Mouse (Mus musculus) ZHBTc4 (cell line): ENCODE measurements around the gene Gm28230.
A peak's percentile ranks its signal among the peaks of the same experiment; 100 is the strongest.

Experiments used
- DNase-seq: peaks from one replicate; pipeline ENCODE4 v3.0.0-alpha.2; 2011; ENCODE audit warnings: low read depth, low spot score

Gm28230 gene

DNA sequence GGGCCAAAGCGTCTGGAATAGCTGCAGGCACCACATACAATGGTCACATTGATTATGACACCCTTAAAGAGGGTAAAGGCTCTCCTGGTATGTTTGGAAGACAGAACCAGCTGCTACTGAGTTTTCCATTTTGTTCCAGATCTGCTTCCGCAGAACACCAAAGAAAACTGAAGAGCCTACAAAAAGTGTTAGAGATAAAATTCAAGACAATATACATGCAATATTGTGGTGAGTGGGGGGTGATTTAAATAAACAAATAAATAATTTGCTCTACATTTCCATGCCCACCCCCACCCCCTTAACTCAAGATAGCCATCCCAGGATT is 12.9 kb downstream of the Gm28230 start:
- no peak for DNase-seq

DNA sequence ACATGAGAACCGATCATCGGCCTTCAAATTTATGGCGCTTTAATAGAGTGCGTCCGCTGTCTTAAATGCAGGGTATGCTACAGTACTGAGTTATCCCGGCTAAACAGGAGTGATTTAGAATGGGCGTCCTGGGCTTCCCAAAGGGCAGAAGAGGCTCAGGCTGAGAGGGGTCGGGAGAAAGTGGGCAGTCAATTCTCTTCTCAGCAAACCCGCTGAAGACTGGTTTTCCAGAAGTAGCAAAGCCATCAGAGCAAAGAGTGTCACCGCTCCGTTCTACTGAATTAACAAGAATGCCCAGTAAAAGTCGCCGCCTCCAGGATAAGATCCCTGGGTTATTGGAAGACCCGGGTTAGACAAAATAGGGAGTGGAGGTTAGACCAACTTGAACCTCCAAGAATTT is 13.3 kb downstream of the Gm28230 start:
- DNase-seq, result no peak

DNA sequence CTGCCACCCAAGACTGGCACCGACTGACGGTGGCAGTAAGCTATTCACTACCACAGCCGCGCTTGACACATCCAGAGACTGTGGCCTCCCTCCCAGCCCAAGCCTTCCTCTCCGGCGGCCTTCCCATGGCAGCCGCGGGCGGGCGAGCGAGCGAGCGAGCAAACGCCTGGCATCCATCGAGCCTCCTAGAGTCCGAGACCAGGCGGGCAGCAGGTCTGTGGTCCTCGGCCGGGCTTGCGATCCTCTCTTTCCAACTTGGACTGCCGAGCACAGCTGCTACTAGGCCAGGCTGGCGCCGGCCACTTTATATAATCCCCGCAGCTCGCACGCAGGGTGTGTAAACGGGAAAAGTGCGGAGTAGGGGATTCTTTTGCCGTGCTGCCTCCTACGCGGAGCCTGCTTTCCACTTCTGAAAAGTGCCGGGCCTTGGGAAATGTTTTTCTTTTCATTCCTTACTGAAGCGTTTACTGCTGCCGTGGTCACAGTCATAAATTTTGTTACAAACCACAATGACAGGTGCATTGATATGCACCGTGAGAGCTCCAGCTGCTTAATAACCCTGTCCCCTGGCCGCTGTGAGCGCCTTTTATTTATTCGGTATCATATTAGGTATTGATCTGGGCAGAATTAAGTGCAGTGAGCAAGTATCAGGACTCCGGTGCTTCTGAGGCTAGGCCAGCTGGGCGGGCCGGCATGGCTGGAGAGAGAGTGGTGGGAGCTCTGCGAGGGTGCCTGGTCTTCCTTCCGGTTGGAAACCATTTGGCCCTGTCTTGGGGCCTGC is 14.0 kb downstream of the Gm28230 start:
- DNase-seq, result no peak

DNA sequence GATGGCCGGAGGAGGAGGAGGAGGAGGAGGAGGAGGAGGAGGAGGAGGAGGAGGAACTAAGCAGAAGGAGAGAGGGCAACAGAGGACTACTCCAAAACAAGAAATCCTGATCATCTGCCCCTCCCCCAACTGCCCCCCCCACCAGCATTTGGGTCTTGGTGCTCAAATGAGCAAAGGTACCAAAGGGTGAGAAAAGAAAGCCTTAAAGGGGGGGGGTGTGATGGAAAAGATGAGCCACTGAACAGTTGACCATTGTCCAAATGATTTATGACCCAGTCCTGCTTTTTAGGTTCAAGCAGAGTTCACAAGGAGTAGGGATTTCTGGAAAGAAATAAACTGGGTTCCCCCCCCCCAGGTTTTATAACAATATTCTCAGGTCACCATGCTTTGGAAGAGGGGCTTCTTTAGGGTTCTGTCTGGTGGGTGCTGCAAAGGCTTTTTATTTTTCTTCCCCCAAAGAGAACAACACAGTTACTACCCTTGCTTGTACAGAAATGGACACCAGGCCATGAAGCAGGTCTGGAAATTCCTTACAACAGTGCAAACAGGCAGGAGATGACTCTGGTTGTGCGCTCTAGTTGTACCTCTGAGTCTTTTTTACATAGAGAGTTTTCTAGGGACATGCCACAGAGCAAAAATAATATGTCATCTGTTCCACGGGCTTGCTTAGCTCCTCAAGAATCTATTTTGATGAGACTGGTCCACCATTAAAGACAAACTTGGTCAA is 14.9 kb downstream of the Gm28230 start:
- DNase-seq, result no peak

DNA sequence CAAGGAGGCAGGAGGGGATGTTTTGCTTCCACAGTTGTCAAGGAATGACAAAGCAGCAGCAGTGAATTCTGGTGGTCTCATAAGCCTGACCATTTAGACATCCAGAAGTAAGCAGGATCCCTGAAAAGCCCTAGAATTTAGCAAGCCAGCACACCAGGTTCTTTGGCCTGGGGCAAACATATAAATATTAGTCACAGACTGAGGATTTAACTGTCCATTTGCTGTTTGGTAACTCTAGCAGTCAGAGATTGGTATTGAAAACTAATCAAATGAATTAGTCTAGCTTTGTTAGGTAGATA is 15.4 kb downstream of the Gm28230 start:
- DNase-seq, result no peak

DNA sequence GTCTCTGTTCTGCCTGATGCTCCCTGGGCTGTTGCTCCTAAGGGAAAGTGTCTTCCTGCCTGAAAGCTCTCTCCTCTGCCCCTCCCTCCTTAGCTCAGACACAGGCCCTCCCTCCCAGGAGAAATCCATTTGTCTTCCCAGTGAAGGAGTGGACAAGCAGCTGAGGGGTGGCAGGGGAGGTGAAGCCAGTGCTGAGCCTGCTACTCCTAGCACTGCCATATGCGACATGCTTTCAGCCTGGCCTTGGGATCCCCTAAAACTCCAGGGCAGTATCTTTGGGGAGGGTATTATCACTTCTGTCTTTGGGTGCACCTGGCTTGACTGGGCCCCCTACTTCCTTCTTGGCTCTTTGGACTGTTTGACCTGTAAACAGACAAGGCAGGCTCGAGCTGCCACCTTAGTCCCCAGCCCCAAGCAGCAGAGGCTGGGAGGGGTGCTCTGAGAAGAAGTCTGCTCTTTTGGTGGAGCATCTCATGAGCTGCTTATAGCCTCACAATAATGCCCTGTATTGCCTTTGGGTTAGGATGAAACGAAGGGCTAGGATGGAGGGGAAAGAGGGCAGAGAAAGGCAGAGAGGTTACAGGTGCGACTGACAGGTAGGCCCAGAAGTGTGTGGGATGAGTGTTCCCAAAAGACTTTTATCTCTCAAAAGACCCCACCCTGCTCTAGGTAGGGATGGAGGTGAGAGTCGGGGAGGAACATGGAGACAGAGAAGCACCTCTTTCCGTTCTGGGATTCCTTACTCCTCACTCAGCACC is 19.2 kb downstream of the Gm28230 start:
- DNase-seq, result no peak

DNA sequence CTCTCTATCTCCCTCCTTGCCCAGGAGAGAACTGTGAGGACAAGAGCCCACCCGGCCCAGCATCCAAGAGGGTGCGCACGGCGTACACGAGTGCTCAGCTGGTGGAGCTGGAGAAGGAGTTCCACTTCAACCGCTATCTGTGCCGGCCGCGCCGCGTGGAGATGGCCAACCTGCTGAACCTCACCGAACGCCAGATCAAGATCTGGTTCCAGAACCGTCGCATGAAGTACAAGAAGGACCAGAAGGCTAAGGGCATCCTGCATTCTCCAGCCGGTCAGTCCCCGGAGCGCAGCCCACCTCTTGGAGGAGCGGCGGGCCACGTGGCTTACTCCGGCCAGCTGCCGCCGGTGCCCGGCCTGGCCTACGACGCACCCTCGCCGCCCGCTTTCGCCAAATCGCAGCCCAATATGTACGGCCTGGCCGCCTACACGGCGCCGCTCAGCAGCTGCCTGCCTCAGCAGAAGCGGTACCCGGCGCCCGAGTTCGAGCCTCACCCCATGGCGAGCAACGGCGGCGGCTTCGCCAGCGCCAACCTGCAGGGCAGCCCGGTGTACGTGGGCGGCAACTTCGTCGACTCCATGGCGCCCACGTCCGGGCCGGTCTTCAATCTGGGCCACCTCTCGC is 19.9 kb downstream of the Gm28230 start:
- peak; percentile 52 for DNase-seq

DNA sequence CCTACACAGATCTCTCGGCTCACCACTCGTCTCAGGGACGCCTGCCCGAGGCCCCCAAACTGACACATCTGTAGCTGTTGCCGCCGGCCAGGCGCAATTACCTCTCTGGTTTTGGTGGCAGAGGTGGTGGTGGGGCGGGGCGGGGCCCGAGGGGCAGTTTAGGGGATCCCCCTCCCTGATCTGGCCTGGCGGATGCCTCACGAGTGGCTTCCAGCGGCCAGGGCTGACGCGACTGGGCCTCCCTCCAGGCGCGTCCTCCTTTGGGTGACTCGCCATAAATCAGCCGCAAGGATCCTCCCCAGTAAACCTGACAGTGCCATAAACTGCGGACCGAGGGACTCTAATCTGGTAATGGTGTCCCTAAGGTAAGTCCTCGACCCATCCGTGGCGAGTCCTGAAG is 20.5 kb downstream of the Gm28230 start:
- DNase-seq, result no peak

DNA sequence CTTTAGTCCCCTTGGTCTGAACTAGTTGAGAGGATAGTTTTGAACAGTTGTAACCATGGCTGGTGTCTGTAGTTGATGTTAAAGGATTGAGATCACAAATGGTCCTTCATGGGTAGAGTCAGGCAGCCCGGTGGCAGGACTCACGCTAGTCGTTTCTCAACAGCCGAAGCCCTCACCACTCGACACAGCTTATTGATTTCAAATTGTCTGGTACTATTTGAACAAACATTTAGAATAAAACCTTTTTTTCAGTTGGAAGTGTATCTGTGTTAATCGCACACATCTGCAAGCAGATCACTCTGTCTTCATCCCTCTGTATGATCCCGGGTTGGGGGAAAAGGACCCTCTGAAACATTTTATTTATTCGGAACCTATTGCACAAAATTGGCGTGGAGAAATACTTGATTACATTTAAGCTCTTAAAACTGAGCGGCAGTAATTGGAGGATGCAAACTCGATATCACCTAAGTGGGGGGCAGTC is 21.2 kb downstream of the Gm28230 start:
- no peak for DNase-seq

DNA sequence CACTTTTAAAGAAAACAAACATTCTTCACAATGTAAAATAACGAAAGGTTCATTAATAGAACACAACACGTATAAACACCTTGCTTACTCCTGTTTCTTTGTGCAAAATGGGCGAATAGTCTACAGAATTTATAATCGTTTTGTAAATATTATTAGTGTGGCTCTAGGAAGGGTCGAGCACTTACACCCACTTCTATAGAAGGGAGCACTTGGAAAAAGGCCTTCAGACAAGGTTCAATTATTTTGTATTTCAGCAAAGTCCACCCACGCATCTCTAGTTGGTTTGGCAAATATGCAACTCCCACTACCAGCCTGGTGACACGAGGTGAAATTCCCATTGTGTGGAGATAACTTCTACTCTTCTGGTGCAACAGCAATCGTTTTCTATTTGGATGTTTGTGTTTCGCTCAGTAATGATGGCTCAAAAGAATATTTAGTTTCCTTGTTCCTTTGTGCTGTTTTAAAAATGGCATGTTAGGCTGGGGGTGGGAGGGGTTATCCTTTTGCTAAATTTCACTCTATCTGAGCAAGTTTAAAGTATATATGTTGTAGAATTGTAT is 22.0 kb downstream of the Gm28230 start:
- DNase-seq, result no peak

DNA sequence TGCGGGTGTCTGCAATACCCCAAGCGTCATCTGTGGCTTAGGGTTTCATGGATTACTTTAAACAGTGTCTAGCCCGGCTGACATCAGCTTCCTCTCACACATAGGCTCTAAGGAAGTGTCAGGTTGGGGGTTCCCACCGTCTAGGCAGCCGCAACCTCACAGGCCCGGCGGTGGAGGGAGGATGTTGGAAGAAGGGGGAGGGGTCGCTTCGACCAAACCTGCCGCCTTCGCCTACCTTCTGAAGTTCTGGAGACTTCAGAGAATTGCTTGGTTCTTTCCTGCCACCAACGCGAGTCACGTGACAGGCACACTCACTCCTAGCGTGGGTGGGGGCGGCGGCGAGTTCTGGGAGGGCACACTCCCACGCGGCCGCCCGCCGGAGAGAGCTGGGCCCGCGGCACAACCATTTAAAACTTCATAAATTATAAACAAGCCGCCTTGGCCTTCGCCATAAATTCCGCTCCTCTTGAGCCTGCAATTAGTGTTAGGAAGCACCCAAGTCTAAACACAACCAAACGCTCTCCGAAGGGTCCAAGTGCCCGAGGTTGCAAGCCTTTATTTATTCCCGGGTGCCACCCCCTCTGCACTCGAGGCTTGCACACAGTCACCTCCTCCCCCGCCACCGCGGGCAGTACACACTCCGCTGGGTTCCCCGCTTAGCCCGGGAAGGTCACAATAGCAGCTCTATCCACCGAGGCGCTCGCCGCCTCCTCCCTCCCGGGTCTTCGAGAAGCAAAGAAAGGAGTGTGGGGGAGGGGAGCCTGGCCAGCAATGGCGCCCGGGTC is 23.0 kb downstream of the Gm28230 start:
- DNase-seq, result peak; percentile 68

DNA sequence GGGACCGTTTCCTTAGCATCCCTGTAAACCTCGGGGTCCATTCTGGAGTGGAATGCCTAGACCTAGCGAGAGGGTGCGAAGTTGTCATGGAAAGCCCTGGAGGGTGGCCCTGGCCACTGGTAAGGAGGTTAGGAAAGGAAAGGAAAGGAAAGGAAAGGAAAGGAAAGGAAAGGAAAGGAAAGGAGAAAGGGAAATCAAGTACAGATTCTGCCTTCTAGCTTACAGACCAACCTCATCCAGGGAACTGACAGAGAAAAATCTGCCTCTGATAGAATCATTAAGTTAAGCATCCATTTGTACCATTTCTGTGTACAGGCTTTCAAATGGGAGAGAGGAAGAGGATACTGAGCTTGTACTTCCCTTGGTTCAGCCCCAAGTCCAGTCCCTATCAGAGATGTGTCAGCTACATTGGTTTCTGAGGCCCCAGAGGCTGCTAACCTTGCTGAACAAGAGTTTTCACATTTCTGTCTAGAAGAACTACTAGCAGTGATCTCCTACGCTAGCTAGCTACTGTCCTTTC is 24.3 kb downstream of the Gm28230 start:
- DNase-seq, result no peak

DNA sequence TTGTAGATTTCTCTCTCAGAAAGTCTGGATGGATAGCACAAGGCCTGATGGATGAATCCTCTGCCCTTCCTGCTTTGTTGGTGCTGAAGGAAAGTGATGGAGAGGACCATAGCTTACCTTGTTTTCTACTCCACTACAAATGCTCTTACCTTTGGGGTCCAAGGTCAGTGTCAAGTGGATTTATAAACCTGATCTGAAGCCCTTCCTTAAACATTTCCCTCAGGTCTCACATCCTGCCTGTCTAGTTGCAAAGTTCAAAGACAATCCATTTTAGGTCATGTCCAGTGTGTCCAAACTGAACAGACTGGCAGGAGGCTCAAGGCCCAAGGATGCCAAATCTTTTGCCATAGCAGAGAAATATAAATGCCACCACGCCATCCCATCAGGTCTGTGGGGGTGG is 25.3 kb downstream of the Gm28230 start:
- no peak for DNase-seq

DNA sequence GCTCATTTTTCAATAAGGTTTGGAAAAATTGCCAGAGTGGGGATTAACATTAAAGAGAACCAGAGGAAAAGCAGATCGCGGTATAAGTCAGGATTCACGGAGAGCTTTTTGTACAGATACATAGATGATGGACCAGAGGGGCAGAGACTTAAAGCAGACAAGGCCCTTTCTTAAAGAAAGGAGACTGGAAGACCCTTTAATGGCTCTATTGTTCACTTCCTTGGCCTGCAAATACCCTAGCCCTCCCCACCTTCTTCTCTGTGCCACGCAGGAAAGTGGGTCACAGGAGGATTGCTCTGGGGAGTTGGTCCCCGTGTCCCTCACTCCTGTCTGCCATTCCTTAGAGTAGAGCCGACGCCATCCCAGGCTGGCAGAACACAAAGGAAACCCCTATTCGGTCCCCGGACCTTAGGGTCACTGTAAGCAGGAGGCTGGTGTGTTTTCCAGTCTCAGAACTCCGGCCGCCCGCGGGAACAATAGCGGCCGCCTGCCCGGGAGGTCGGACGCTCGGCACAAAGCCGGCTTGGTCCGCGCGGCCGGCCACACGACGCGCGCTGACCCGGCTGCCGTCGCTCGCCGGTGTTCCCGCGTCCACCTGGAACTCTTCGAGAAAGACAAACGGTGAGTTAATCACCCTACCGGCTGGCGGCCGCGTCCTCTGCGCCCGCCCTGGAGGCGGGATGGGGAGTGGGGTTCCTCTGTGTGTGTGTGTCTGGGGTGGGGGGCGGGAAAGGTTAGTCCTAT is 26.1 kb downstream of the Gm28230 start:
- DNase-seq, result peak; percentile 29

DNA sequence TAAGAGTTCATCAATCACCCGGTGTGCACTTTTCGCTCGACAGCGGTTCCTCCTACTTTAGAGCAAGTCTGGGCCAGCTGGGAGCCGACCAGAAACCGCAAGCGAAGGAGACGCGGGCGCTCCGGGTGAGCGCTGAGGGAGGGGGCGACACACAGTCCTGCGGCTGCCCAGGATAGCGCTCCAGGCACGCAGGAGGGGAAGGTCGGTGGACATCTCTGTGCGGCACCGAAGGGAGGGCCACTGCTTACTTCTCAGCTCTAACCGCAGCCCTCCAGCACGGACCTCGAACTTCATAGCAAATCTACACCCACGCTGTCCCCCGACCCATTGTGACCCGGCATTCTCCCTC is 26.6 kb downstream of the Gm28230 start:
- DNase-seq, result peak; percentile 39

DNA sequence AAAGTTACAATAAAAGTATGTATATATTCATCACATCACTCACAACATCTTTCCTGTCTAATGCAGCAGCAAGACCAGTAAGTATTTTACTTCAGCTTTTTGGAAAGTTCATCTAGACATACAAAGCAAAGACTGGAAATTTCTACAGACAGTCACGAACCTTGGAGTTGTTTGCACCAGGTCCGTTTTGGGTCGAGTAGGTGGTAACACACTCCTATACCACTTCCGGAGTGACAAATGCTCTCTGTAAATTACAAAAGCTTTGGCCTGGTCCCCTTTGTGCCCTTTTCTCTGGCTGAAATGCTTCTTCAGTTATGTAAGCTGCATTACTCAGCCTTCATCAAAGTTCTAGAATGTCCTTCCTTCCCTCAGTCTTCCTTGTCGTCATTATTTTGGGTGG is 27.2 kb downstream of the Gm28230 start:
- no peak for DNase-seq

DNA sequence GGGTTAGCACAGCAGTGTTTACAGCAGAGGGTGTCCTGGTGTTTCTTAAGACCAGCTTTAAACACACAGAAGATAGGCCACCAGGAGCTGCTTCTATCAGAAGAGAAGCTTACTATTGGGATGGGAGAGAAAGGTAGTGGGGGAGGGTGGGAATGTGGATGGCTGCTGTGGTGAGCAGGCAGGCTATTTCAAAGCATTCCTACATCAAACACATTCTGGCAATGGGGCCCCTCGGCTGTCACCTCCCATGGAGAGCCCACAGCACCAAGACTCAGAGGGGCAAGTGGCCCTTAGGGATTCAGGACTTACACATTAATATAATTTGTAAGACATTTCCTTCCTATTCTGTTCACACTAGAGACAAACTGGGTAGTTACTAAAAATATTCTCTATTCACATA is 33.6 kb downstream of the Gm28230 start:
- DNase-seq, result no peak

DNA sequence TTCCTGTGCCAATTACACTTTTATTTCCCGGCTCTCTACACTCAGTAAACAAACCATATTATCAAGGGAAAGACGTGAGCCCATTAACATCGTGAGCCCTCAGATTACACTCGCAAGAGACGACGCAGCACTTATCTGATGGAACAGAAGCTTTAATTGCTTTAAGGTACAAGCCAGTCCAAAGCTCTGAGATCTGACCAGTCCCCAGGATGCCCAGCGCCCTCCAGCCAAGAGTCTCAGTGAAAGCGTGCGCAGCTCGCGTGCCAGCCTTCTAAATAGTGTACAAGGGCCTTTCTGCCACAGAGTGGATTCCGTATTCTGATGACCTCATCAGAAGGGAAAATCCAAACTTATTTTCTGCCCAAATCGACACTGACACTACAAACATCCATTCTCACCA is 35.4 kb downstream of the Gm28230 start:
- DNase-seq, result no peak

DNA sequence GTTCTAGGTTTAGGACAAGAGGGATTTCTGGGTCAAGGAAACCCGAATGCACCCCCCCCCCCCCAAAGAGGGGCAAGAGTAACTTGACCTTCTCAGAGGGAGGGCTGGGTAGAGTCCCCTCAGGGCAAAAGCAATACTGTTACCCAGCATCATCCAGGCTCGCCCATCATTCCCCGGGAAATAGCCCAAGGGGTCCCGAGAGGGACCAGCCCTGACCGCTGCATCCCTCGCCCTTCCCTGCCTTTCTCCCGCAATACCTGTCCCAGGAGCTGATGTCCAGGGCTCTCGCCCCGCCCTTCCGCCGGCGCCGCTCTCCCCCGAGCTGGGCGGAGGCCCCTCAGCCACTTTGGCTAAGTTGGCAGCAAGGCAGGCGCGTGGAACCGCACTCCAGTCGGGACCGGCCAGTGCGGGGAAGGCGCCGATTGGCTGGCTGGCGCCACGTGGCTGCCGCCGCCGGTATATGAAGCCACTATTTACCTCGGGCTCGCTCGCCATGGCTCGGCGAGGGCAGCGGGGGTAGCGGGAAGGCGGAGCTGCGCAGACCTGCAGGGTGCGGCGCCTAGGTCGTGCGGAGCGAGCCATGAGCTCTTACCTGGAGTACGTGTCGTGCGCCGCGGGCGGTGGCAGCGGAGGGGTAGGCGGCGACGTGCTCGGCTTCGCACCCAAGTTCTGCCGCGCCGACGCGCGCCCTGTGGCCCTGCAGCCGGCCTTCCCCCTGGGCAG is 36.2 kb downstream of the Gm28230 start, which contains the start of gene Hoxd1:
Hoxd1 (plus strand) TSS at position 459 of the 723 bp plus-strand sequence.
- DNase-seq, result peak; percentile 83
